Mouse (Mus musculus) Patski (cell line): ENCODE results near the gene Fmnl2. TPM values are rescaled to one million over a fixed set of nuclear protein-coding genes. Genes with fewer than 3 reads are reported as not detected.

Experiments used
- ATAC-seq: fragments of 100-300 bp; one replicate; pipeline ENCODE4 v1.8.0; 2021
- CTCF ChIA-PET: fragments of 350-600 bp; sonication (Branson Sonifier 250); formaldehyde crosslinking; loops from one replicate; lab custom pipeline; 2022; ENCODE audit warnings: inconsistent platforms; lab: Charles Lee
- POLR2A ChIA-PET: fragments of 350-600 bp; sonication (Branson Sonifier 250); formaldehyde crosslinking; loops from one replicate; lab custom pipeline; 2022; ENCODE audit warnings: antibody characterized with exemption, inconsistent platforms; lab: Charles Lee
- DNase-seq: peaks from one replicate; pipeline ENCODE4 v3.0.0-alpha.2; 2011; ENCODE audit warnings: low read depth, low spot score
- H3K27me3 ChIP-seq: fragments of 371-371 bp; one replicate; pipeline ENCODE4 v1.5.1; 2021
- CTCF ChIP-seq: fragments of 100-300 bp; IDR thresholded peaks from one replicate; pipeline ENCODE4 v1.5.1; 2021
- in situ Hi-C: fragments of 300-500 bp; cut with MboI; formaldehyde crosslinking; loops from 3 replicates; pipeline ENCODE4 v1.11.1; 2018; ENCODE audit warnings: low pct_unique_long_range_greater_than_20kb, mixed read lengths
- polyA plus RNA-seq: library from polyadenylated mRNA; unstranded; gene quantifications from one replicate; pipeline ENCODE4 v1.2.3, GENCODE M21; 2021

The Fmnl2 gene
- polyA plus RNA-seq, 1 experiment from 2014 or later = 14.4 TPM

DNA sequence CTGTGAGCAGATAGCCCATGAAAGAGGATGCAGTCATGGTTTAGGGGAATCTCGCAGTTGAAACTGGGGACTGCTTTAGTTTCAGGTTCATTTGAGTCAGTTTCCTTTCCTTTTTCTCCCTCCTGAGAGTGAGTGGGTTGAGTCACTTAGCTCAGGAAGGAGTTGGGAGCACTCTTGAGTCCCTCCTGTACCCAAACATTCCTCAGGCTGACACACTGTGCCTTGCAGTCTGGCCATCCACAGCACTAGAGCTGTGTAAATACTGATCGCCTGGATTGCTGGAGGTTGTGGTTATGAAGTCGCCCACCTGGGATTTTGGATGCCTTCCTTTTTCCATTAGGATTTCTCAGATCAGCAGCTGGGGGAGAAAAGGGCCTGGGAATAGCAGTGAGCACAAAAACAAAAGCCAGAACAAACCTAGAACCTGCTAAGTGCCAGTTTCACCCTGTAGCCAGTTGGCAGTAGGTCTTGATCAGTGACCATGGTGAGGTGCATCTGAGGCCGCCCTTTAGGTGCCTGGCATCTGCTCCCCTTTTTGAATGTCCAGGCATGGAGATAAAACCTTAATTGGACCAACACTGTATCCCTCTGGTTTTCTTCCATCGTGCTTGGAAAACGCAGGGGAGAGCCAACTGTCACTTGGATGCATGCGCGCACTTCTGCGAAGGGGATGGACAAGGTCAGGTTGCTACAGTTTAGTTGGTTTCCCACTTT is 4.5 kb downstream of the Fmnl2 start:
- no peaks in the 10 kb centered on the region for H3K27me3 ChIP-seq
- in situ Hi-C loops = no loop called here
- TF ChIP-seq CTCF = no peak
- ATAC-seq (no peak), DNase-seq (no peak)
- ChIA-PET CTCF (interaction anchor here (1.4 to 2.1 kb wide), 2 partner anchors 12 to 145 kb away, joined by 3 to 6 read pairs; no protein-coding TSS in a partner anchor), POLR2A (no interaction called here)

DNA sequence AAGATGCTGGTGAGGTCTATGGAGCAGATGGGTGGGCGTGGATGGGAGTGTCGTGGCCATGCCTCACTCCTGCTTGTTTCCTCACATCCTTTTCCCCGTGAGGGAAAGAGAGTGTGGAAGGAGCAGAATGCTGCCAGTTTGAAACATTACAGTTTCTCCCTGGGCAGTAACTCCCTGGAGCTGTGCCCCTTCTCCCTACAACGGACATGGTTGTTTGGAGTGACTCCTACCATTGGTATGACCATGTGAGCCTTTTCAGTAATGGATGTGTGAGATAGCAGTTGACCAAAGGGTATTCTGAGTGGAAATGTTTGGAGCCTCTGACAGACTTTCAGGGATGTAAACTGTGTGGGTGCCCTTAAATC is 5.1 kb downstream of the Fmnl2 start:
- DNase-seq (no peak), ATAC-seq (no peak)
- POLR2A ChIA-PET = no interaction called here
- in situ Hi-C loops = no loop called here
- CTCF ChIA-PET = no interaction called here
- no peak for TF ChIP-seq CTCF
- no peaks in the 10 kb centered on the region for H3K27me3 ChIP-seq

DNA sequence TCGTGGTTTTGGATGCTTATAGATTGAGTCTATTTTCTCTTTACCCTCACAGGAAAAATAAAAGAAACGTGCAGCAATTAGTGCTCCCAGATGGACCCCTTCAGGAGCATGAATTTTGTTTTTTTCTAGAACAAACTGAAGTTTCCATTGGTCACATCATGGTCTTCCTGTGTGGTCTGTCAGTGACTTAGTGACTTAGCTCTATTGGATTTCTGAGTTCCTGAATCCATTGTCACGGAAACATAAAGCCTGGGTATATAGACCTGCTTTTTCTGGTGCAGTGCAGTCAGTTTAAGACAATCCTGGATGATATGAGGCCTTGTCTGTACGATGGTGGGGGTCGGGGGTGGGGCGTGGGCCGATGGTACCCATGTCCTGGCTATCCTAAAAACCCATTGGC is 7.0 kb downstream of the Fmnl2 start:
- no peak for ATAC-seq
- ChIA-PET POLR2A (interaction anchor here (0.5 kb wide), 1 partner anchor 80 kb away, joined by 3 read pairs; no protein-coding TSS in a partner anchor), CTCF (interaction anchor here (0.8 kb wide), 1 partner anchor 15 kb away, joined by 3 read pairs; no protein-coding TSS in a partner anchor)
- no peaks in the 10 kb centered on the region for H3K27me3 ChIP-seq
- DNase-seq = no peak
- in situ Hi-C loops = no loop called here
- TF ChIP-seq CTCF = no peak

DNA sequence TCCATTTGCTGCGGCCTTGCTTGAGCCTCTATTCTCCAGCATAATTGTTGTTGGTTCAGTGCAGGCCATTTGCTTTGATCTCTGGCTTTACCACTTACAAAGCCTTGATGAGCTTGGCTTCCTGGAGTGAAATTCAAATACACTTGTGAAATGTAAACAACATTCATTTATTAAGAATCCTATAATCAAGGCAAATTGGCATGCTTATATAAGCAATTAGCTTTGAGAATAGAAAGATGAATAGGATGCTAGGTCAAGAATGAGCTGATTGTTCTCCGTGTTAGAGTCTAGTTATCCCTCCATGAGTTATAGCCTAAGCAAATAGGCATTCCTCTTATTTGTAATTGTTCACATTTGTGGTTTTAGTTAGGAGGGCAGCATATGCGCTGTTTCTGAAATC is 8.5 kb downstream of the Fmnl2 start:
- POLR2A ChIA-PET = no interaction called here
- H3K27me3 ChIP-seq = no peaks in the 10 kb centered on the region
- in situ Hi-C loops = no loop called here
- DNase-seq = no peak
- no peak for TF ChIP-seq CTCF
- CTCF ChIA-PET = no interaction called here
- ATAC-seq = no peak

DNA sequence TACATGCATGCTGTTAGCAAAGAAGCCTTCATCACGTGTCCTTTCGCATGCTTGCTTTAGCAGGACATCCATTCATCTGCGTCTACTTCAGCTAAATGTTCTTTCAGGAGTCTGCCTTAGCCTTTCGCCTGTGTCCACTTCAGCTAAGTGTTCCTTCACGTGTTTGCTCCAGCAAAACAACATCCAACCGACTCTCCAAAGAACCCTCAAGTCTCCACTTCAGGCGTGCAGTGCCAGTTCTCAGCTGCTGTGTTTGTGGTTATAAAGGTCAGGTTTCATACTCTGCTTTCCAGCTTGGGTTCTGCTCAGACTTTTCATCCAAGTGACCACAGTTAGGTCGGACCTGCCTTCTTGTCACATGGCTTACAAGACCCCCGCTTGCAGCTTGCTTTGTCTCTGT is 10.1 kb downstream of the Fmnl2 start:
- in situ Hi-C loops = no loop called here
- CTCF ChIA-PET = no interaction called here
- DNase-seq = no peak
- POLR2A ChIA-PET = interaction anchor here (1.8 kb wide), 1 partner anchor 9 kb away, joined by 5 read pairs; no protein-coding TSS in a partner anchor
- no peaks in the 10 kb centered on the region for H3K27me3 ChIP-seq
- ATAC-seq = no peak
- no peak for TF ChIP-seq CTCF

DNA sequence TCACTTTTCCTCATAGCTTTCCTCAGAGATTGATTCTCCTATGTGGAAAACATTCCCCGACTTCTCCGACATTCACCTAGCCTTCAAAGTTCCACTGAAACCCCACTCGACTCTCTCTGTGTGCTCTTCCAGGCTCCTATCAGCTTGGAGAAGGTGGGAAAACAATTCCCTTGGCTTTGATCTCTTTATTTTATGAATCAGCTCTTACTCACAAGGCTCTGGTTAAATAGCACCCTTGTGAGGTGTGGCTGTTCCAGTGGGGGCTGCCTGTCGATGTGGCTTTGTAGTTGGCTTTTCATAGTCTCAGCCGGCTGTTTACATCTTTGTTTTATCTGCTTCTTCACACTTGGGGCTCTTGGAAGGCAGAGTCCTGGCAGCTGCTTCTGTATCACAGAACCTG is 10.5 kb downstream of the Fmnl2 start:
- H3K27me3 ChIP-seq = no peaks in the 10 kb centered on the region
- ATAC-seq (no peak), DNase-seq (no peak)
- ChIA-PET POLR2A (interaction anchor here (1.8 kb wide), 1 partner anchor 9 kb away, joined by 5 read pairs; no protein-coding TSS in a partner anchor), CTCF (no interaction called here)
- in situ Hi-C loops = no loop called here
- TF ChIP-seq CTCF = no peak

DNA sequence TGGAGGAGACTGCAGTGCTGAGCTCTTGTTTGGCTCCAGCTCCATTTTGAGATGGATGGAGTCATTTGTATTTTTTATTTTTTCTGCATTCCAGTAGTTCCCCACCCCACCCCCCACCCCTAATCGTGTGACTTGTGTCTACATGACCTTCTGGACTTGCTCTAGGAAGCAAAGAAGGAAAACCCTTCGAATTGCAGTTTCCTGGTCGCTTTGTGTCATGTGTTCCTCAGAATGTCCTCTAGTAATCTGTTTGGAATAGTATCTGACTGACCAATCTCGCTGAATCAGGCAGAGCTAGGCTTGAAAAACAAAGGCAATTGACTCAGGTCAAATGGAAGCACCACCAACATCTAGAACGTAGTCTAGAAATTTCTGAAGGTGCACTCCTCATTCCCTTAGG is 15.0 kb downstream of the Fmnl2 start:
- H3K27me3 ChIP-seq = no peaks in the 10 kb centered on the region
- ATAC-seq (no peak), DNase-seq (no peak)
- TF ChIP-seq CTCF = no peak
- POLR2A ChIA-PET = interaction anchor here (0.6 kb wide), 1 partner anchor 42 kb away, joined by 3 read pairs; no protein-coding TSS in a partner anchor
- in situ Hi-C loops = no loop called here
- CTCF ChIA-PET = interaction anchor here (0.6 kb wide), 1 partner anchor 138 kb away, joined by 4 read pairs; no protein-coding TSS in a partner anchor

DNA sequence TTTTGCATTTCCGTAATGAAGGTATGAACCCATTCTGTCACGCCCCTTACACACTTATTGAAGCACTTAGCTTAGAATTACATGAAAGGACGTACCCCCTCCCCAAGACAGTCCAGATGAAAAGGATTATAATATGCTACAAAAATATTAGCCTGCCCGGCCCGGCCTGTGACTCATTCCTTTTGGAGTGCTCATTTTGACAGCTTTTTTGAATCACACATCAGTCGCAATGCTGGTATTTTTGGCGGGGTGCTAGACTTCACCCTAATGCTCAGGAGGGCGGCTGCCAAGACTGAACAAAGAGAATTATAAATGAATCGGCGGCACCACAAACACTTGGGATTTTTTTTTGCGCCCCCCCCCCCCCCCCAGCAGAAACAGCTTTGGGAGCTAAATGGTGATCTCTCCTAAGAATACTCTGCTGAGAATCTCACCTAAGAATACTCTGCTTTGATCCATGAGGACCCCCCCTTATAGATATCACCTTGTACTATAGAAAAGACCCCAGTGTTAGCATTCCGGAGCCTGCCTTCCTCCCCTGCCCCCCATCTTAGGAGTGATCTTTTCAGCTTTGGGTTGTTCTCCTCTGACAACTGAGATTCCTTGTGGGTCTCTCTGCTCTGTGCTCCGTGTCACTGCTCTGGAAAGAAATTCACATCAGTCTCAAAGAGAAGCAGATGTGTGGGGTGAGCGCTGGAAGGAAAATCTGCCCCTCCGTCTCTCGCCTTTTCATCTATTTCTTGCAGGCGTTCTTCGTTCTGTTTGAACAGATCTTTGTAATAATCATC is 15.8 kb downstream of the Fmnl2 start:
- TF ChIP-seq CTCF = no peak
- DNase-seq (no peak), ATAC-seq (no peak)
- ChIA-PET CTCF (interaction anchor here (0.8 to 1.5 kb wide), 2 partner anchors 12 to 57 kb away, joined by 3 to 6 read pairs; no protein-coding TSS in a partner anchor), POLR2A (no interaction called here)
- in situ Hi-C loops = no loop called here
- H3K27me3 ChIP-seq = no peaks in the 10 kb centered on the region

DNA sequence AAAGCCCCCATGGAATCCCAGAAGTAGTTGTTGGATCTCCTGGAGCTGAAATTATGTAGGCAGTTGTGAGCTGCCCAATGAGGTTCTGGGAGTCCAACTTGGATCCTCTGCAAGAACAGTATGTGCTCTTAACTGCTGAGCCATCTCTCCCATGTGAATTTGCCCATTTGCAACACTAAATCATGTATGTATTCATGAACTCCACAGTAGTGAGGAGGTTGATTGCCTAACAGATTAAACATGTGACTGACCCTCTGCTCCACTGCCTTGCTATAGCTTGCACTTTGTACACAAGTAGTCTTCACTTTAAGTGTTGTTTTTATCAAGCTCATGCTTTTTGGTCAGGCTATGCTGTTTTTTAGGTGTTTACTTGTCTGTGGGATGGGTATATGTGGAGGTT is 17.1 kb downstream of the Fmnl2 start:
- POLR2A ChIA-PET = no interaction called here
- DNase-seq = no peak
- no peak for ATAC-seq
- in situ Hi-C loops = no loop called here
- H3K27me3 ChIP-seq = no peaks in the 10 kb centered on the region
- TF ChIP-seq CTCF = no peak
- CTCF ChIA-PET = interaction anchor here (1.0 to 1.5 kb wide), 2 partner anchors 13 to 22 kb away, joined by 4 to 6 read pairs; no protein-coding TSS in a partner anchor

DNA sequence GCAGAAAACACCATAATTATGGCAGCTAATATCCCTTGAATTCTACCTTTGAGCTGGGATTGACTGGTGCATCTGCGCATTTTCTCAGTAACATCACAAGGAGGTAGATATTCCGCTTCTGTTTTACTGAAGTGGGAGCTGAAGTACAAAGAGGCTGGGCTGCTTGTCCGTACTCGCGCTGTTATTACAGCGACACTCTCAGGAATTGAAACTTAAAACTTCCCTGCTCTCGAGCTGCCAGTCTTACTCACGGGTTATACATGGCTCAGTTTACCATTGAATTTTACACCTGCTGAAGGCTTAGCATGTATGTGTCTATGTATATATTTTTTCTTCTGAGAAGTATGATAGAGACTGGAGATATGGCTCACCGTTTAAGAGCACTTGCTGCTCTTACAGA is 18.1 kb downstream of the Fmnl2 start:
- no peak for TF ChIP-seq CTCF
- ATAC-seq (no peak), DNase-seq (no peak)
- H3K27me3 ChIP-seq = no peaks in the 10 kb centered on the region
- ChIA-PET CTCF (no interaction called here), POLR2A (no interaction called here)
- in situ Hi-C loops = no loop called here

DNA sequence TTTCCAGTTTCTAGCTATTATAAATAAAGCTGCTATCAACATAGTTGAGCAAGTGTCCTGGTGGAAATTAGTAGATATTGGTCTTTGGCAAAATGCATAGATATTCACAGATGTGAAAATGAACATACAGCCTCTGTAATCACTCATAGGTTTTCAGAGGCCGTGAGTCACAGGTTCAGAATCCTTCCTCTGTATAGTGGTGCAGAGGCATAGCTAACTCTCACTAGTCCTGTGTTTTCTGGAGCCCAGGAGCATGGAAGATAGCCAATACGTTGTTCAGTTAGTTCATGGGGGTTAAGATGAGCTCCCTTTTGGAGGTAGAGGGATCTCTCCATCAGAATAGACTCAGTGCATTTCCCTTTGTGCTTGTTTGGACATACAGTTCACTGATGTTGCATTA is 25.7 kb downstream of the Fmnl2 start:
- in situ Hi-C loops = no loop called here
- ATAC-seq (no peak), DNase-seq (no peak)
- TF ChIP-seq CTCF = no peak
- ChIA-PET CTCF (no interaction called here), POLR2A (interaction anchor here (0.7 kb wide), 1 partner anchor 24 kb away, joined by 4 read pairs; no protein-coding TSS in a partner anchor)
- H3K27me3 ChIP-seq = no peaks in the 10 kb centered on the region
